Mouse (Mus musculus) frontal cortex, adult (tissue): ENCODE measurements around the gene Wdr4.
A peak's percentile ranks its signal among the peaks of the same experiment; 100 is the strongest.

Experiments used
- ATAC-seq: cut with Nextera tagmentation; 2 replicates; pipeline ENCODE4 v1.9.2; 2017; ENCODE audit warnings: mild to moderate bottlenecking, moderate library complexity, mixed read lengths; ENCODE audit not compliant: low TSS enrichment

The Wdr4 gene

DNA sequence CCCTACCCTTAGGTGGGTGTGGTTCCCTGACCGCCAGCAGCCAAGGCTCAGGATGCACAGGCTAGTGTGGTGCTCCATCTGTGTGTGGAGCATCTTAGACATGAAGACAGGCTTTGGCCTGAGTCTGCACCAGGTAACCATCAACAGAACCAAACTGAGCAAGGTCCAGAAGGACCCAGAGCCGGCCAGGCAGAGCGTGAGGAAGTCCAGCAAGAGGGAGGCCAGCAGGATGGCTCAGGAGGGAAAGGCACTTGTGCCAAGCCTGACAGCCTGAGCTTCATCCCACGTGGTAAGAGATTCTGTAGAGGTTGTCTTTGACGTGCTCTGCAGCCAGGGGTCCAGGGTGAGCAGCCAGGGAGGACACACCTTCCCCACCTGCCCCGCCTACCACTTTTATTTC lies 22.1 kb downstream of the Wdr4 start:
- no peak for ATAC-seq

DNA sequence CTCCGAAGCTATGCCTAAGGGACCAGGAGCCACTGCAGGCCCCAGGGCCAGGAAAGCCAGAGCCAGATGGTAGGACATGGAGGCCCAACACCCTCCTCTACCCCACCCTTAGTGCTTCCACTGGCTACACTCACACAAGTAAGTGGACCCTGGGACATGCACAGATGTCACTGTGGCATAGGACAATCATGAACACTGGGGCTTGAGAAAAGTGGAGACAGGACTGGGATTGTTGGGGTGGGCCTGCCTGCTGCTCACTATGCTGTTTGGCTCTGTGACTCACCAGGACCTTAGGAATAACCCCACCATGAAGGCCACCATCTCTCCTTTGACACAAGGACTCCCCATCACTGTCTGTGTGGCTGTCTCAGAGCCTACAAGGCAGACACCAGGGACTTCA lies 24.8 kb downstream of the Wdr4 start:
- no peak for ATAC-seq

DNA sequence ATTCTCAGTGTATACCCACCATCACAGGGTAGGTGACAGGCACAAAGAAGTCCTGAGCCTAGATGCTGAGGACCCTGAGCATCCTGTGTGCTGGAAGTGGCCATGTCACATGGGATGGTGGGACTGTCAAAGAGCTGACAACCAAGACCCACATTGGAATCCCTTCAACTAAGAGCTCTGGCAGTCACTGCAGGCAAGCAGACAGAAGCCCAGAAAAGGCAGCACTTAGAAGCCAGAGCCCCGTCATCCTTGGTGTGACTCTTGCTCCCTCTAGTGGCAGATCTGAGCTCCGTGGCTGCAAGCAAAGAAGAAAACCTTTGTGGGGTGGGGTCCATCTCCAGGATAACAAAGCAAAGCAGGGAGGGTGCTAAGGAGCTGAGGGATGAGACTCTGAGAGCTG lies 27.4 kb downstream of the Wdr4 start:
- peak; percentile 92 for ATAC-seq

DNA sequence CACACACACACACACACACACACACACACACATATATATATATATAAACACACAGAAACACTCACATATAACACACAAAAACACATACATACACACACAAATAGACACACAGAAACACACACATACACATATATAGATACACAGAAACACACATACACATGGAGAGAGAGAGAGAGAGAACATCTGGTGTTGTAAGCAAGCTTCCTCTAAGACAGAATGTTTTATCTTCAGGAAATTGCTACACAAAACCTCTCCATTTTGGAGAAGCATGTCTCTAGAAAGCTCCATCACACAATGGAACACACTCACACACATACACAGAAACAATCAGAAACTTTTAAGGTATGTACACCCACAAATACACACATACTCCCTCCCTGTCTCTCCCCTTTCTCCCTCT lies 28.4 kb downstream of the Wdr4 start:
- no peak for ATAC-seq

DNA sequence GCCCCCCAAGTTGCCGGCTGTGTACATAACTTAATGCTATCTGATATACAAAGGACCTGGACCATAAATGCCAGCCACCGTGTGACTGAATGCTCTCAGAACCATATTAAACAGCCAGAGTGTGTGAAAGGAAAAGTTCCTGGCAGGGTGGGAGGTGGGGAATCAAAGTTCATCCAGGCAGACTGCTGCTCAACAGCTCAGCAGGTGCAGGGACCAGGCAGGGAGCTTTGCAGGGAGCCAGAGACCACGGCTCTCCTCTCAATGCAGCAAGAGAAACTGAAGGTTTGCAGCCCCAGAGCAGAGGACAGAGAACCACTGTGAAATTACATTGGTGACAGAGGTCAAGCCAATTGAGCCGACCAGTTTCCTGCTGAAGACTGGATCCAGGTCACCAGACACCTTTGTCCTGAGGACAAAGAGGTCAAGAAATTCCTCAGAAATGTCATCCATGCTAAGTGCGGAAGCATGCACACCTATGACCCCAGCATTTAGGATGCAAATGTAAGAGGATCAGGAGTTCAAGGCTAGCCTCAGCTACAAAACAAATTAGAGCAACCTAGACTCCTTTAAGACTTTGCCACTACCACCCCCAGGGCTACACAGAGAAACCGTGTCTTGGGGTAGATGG lies 32.2 kb downstream of the Wdr4 start:
- no peak for ATAC-seq

DNA sequence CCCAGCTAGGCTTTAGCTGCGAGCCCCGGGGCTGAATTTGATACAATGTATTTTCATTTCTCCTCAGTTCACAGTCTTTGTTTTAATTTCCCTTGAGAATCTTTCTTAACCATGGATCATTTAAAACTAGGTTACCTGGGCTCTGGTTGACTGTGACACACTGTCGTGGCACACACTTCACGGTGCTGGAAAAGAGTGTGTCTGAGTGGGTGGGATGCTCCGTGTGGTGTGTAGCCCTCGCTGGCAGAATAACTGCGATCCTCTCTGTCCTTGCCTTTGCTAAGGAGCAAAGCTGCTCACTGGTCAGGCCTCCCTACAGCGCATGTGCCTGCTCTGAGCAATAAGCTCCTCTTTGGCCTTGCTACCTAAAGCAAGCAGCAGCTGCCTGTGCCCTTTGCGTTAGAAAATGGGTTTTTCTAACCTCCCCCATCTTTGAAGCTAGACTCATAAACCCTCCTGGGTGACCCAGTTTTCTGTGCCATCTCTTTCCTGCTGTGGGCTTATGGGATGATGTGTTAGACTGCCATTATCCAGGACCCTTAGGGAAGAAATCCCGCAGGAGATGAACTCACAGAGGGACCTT lies 33.1 kb downstream of the Wdr4 start:
- peak; percentile 55; the same call in 1 of the 2 replicates for ATAC-seq

DNA sequence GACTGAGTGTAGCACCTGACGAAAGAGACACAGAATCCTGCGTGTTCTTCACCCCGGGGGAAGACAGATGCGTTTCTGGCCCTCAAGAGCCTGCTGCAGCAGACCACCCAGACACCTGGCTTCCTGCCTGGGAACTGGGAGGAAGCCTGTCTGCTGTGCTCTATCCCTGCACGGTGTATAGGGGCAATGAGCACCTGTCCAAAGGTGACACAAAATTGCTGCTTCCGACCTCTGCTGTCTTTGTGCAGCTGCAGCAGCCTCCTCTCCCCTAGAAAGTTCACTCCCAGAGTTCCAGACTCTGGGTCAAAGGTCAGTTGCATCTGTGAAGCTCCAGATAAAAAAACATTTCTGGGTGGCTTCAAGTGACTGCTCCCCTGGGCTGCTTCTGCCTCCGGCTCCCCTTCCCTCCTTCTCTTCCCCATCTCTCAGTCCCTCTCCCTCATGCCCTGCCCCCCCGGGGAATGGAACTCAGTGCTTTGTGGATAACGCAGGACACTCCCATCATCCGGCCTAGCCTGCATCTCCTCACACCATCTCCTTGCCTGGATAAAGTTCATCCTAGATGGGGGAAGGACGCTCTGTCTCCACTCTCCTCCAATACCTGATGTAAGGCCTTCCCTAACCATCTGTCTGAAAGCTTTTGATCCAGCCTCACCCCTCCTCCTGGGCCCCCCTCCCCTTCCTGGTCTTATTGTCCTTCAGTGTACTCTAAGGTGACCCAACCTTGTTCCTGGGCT lies 40.5 kb downstream of the Wdr4 start:
- ATAC-seq: no peak

DNA sequence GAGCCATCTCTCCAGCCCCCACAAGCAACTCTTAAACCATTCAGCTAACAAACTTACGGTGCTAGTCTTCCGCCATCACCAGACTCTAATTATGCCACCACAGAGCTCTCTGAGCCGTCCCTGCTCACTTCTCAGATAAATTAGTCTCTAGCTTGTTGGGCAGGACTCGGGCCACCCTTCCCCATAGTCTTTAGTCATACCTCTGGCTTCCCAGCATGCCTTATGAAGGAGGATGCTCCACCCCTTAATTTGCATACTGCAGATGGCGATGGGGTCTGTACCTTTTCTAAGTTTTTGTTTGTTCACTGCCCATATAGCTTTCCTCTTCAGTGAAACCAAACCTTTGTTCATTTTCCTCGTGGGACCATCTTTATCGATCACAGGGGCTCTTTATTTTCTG lies 41.2 kb downstream of the Wdr4 start:
- ATAC-seq: no peak

DNA sequence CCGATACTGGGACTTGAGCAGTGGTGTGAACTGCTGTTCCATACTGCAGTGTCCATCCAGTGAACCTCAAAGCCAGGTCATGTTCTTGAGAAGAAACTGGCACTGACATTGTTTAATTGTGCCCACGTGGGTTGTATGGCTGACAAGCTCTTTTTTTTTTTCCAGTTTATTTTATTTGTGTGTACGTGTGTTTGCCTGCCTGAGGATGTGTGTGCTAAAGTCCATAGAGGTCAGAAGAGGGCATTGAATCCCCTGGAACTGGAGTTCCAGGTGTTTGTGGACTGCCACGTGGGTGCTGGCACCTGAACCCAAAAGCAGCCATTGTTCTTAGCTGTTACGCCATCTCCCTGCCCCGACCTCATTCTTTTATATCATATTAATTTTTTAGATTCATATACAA lies 45.4 kb downstream of the Wdr4 start:
- ATAC-seq: no peak

DNA sequence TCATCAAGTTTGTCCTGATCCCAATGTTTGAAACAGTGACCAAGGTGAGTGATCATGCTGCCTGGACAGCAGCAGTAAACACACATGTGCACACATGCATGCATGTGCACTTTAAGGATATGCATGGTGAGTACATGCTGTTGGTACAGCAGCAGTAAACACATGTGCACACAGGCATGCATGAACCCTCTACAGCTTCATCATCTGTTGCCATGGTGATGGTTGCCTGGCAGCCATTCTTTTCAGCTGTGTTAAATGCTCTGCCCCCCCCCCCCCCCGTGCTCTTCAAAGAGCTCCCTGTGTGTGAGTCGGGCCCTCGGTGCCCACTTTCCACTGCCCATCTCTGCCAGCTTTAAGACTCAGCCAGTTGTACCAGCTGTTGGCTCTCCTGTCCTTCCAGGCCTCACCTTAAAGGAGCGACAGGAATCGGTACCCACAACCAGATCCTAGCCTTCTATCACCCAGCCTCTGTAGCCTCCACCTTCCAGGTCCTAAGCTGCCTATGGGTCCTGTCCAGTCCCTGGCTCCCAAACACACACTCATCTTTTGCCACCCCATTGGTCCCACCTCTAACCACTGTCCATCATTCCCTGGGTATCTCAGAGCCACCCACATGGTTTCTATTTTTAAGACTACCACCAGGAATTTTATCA lies 48.9 kb downstream of the Wdr4 start:
- ATAC-seq: no peak

DNA sequence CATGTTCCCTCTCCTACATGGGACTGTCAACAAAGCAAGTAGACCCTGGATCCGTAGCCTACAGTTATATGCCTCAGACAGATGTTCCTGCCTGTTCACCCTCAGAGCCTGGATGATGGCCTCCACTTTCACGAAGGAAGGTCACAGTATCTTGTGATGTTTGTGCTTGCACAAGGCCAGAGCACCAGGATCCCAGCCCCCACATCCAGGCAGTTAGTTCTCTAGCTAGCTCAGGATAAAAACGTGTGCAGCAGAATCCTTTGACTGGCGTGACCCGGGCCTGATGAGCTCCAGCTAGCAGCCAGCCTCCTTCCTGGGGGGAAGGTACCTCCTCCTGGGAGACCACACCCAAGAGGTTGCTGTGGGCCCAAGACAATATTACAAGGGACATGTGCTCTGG lies 51.3 kb downstream of the Wdr4 start:
- no peak for ATAC-seq

DNA sequence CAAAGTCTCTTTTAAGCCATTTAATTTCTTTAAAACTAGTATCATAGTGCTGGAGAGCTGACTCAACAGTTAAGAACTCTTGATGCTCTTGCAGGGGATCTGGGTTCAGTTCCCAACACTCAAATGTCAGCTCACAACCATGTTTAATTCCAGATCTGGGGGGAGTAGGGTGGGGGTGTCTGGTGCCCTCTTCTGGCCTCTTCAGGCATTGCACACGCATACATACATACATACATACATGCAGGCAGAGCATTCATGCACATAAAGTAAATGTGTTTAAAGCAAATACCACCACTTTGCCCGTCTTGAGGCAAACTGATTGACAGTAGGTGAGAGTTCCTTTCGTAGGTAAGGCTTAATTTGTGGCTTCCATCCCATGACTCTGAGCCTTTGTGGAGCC lies 52.9 kb downstream of the Wdr4 start:
- no peak for ATAC-seq

DNA sequence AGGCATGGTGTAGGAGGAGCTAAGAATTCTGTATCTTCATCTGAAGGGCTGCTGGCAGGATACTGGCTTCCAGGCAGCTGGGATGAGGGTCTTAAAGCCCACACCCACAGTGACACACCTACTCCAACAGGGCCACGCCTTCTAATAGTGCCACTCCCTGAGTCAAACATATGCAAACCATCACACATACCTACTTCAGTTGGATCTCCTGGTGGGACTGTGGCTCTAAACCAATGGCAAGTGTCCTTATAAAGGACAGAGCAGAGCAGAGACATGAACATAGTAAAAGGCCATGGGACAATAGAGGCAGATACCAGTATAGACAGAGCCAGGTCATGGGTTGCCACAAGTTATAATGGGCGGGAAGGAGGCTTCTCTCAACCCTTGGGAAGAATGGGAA lies 57.3 kb downstream of the Wdr4 start:
- ATAC-seq: no peak

DNA sequence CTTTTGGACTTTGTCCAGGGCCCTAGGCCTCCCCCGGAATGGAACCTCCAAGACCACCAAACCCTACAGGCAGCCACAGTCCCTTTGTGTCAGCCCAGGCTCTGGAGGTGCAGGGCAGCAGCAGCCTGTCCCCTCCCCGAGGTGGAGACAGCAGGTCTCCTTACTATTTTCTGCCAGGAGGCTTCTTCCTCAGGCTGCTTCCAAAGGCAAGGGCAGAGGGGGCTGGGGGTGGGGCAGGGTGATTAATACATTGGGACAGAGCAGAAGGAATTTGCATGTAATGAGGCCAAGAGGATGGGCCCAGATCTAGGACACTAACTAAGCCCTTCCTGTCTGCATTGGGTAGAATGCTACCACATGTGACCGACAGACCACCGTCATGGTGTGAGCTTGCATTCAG lies 59.4 kb downstream of the Wdr4 start:
- no peak for ATAC-seq

DNA sequence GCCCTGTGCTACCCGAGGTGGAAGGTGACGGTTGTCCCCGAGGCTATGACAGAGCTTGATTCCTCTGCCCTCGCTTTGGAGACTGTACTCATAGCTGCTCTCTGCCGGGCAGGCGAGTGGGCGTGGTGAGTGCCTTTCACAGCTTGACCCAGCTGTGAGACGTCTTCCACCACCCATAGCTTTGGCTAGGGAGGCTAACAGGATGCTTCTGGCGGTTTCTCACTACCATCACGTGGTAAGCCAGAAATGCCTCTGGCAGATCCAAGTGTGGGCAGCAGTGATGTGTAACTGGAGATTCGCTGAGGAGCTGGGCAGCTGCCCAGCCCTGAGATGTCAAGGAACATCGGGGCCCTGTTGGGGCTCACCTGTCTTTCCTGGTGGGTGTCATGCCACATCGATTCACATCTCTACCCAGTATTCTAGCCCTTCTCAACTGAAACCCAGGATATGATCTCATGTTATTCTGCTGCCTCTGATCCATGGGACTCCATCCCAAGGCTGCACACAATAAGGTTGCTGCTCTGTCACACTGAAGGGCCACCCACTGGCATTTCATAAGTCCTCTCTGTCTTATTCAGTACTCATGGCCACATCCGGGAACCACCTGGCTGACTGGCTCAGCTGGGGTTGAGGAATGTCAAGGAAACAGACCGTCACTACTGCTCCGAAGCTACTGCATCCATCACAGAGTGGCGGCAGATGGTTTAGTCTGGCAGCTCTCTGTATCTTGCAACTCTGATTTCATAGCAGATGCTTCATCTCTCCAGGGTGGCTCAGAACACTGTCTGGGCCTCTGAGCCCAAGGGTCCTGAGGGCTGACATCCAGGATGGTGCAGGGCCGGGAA lies 62.8 kb downstream of the Wdr4 start:
- peak; percentile 90 for ATAC-seq

DNA sequence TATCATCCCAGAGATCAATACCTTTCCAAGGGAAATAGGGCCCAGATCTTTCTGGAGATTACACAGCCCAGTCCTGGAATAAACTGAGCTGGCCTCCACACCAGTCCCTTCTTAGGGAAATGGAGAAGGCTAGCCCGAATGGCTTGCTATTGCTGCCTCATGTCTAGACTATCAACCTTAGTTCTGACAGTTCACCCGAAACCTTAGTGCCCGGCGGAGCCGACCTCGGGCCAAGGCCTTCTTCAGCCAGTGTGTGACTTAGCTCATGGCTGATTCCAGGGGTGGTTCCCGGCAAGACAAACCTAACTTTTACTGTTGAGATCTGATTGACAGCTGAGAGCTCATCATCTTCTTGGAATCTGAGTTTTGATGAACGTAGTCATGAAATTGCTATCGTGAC lies 65.7 kb downstream of the Wdr4 start:
- ATAC-seq: no peak

DNA sequence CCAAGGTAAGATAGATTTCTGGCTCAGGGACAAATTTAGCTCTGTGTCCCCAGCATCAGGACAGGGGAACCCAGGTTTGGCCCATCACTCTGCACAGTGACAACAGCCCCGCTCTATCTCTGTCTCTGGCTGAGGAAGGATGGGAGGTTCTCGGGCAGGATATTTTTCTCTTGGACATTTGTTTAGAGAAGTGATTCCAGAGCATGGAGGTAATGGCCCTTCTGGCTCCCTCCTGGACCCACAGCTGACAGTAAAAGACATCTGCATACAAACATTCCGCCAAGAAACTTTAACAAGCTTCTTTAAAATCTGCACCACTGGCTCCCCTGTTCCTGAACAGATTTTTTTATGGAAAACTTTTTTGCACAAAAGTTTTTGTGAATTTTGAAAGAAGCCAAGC lies 66.3 kb downstream of the Wdr4 start:
- ATAC-seq: no peak

DNA sequence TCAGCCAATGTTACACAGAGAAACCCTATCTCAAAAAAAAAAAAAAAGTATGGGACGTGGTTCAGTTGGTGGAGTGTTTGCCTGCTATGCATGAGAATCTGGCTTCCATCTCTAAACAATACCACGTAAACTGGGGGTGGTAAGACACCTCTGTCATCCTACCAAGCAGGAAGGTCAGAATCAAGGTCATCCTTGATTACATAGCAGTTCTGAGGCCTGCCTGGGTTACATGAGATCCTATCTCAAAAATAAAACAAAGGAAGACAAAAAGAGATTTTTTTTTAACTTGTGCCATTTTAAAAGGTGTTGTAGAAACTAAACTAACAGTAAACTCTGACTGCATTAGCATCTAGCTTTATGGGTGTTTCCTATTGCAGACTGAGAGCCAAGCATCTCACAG lies 67.0 kb downstream of the Wdr4 start:
- no peak for ATAC-seq

DNA sequence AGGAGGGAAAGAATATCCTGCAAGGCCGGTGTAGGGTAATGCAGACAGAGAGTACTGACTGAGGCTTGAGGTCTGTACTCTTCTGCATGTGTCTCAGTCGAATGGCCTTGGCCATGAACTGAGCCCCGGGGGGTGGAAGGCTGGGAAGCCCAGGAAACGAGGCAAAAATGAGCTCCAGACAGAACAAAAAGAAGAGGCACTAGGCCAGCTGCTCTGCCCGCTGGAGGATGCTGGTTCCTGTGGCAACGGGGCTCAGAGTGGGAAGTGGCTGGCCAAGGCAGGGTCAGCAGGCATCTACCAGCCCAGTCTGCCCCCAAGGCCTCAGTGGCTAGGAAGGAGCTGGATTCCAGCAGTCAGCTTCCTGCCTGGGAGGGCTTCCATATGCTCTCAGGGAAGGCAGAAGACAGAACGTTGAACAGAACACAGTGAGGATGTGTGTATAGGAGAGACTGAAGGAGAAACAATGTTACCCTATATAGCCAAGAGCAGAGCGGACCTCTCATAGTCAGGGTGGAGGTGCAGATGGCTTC lies 68.5 kb downstream of the Wdr4 start:
- peak; percentile 59 for ATAC-seq

DNA sequence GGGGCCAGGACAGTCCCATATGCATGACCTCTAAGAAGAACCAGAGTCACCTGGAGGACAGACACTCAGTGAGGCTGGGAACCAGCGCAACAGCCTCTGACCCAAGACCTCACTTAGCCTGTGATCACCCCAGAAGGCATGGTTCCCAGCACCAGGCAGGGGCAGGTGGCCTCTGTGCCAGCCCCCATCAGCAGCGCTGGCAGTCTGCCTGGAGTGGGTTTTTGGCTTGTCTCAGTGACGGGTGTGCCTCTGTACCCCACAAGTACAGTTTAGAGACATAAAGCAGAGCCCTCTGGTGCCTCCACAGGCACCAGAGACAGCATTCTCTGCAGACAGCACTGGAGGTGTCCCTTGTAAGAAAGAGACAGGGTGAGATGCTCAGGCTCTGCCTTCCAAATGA lies 69.6 kb downstream of the Wdr4 start:
- no peak for ATAC-seq

DNA sequence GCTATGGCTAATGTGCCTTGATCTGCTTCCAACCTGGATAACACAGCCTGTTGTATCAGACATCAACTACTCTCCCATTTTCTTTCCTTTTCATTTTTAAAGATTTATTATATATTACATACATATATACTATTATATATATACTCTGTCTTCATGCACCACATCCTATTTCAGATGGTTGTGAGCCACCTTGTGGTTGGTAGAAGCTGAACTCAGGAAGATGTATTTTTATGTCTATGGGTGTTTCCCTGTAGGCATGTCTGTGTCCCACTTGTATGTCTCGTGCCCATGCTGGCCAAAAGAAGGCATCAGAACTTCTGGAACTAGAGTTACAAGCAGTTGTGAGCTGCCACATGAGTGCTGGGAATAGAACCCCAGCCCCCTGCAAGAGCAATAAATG lies 71.3 kb downstream of the Wdr4 start:
- peak; percentile 68; the same call in 1 of the 2 replicates for ATAC-seq

DNA sequence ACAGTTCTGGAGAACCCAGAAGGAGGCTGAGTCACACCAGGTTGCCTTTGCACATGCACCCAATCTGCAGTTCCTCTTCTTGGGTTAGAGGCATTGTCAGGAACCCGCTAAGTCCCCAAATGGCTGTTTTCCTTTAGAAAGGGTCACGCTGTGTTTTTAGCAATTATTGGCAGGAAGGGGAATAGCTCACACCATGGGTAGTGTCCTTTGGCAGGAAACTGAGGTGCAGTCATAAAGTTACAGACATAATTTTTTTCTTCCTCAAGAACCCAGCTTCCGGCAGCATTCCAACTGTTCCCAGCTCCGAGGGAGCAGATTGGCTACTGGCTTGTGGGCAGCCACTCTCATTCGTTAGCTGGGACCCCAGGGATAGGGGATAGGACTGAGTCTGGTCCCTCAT lies 72.0 kb downstream of the Wdr4 start:
- no peak for ATAC-seq
